Mouse (Mus musculus) heart, adult 8-10 months (tissue): ENCODE measurements at regions not wholly inside any gene's neighbourhood (a gene's known extent, or its start where the extent isn't known, plus 50 kb on each side); places are given as distances from the start of the nearest gene placed in this dataset.
"Not testable (repeated sequence)": the region's sequence is repeated elsewhere in the genome, so short reads cannot be mapped to it uniquely, and the experiment has no call there.

ENCODE experiments used
- DNase-seq: peaks from one replicate; pipeline ENCODE4 v3.0.0; 2022; ENCODE audit warnings: low spot score

DNA sequence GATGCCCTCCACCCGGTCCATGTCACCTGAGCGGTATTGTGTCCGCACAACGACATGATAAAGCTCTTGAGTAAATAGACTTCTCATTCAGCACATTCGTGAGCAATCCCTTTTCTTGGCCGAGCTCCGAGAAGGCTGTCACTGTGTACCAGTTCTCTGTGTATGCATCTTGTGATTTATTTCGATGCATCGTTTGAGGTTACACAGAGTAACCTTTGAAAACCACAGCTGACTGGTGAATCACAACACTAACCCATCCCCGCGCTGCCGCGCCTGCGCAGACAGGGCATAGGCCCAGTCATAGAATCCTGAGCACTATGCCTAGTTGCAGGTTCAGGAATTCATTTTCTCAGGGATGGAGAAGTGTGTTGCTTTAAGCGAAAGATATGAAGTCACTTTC, 201.4 kb downstream of the Med10 start:
- DNase-seq = no peak

DNA sequence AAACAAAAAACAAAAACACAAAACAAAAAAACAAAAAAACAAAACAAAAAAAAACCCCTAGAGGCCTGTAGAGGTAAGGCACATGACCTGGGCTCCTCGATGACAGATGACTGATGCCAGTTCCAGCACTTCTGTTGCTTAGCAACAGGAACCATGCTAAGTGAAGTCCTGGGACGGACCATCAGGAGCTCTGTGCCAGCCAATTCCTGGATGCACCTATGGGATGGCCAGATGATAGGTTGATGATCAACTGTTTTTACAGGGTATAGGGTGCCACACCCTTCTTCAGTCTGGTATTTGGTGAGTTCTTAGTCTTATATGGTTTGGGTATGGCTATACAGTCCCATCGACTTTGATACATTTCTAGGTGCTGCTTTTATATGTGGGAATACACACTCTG, 209.9 kb downstream of the Med10 start:
- no peak for DNase-seq

DNA sequence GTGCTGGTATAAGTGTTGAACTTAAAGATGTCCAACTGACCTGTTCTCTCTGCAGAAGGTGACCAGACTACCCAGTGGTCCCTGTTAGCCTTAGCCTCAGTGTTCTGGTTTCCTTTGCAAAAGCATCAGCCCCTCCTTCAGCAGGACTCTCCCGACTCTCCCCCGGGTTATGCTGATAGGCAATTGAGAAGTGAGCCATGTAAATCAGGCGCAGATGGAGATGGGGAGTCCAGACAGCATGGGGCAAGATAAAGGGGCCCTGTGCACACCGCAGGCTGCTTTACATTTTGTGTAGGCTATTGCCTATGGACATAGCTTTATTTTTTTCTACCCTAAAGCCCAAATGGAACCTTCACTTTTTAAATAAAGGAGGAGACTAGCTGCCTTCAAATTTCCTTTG, 213.0 kb downstream of the Med10 start:
- no peak for DNase-seq

DNA sequence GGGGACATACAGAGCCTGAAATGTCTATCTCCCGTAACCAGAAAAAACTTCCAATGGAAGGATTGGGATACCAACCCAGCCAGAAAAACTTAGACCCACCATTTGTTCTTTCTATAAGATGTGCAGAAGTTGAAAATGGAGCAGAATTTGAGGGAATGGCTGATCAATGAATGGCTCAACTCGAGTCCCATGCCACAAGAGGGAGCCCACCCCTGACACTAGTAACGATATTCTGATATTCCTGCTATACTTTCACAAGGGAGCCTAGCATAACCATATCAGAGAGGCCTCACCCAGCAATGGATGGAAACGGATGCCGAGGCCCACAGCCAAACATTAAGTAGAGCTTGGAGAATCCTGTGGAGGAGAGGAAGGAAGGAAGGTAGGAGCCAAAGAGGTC, 215.3 kb downstream of the Med10 start:
- DNase-seq = no peak

DNA sequence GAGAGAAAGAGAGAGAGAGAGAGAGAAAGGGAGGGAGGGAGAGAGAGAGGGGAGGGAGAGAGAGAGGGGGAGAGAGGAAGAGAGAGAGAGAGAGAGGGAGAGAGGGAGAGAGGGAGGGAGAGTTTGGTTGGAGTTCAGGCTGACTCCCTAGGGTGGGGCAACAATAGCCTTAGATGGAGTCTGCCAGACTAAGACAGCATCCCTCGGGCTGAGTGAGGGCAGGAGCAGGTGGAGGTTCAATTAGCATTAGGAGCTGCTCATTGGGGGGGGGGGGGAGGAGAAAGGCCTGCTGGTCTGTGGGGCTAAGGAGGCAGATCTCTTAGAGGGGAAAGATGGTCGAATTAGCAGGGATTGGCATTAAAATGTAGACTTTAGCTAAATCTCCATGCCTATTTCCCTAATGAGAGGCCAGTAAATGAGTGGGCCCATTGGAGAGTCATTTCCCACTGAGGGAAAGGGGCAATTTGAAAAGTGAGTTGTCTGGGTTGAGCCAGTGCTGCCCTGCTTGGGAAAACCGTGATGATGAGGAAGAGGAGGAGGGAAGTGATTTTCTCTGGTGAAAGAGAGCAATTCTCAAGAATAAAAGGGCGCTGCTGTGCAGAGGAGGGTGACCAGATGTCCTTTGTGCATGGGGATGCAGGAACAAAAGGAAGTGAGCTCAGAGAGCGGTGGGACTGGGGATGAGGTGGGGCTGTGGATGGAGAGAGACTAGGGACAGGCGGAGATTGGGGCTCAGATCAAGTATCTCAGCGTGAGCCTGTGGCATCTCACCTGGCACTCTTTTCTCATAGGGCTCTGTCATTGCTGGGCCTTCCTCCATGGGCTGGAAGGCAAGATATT, 218.0 kb downstream of the Med10 start:
- DNase-seq = no peak

DNA sequence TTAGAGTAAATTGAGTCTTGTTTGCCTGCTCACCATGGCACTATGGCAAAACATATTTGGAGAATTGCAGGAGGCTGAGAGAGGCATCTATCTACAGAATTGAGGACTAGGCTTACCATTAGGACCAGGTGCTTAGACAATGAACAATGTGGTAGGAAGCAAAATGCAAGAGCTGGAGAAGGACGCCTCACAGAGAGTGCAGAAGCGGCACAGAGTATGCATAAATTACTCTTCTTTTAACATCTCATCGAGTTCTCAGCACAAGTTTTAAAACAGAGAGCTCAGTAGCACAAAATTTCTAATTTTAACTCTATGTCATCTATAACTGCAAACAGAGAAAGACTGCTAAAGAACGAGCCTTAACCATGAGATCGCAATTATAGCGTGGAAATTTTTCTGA, 231.1 kb downstream of the Med10 start:
- no peak for DNase-seq

DNA sequence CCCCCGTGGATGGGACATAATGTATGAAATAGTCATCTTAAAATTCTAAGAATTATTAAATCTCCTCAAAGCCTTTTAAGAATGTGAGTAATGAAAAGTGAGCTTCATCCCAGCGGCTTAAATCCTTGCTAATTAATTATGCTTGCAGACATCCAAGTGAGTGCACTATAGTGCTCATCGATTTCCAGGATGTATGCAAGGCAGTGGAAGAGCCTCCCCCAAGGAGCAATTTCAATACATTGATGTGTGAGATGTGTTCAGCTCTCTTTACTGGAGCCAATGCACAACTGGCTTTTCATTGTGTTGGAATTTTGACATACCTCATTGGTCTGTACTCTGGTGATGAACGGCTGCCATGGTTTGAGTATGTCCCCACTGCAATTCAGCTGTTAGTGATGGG, 231.6 kb downstream of the Med10 start:
- no peak for DNase-seq

DNA sequence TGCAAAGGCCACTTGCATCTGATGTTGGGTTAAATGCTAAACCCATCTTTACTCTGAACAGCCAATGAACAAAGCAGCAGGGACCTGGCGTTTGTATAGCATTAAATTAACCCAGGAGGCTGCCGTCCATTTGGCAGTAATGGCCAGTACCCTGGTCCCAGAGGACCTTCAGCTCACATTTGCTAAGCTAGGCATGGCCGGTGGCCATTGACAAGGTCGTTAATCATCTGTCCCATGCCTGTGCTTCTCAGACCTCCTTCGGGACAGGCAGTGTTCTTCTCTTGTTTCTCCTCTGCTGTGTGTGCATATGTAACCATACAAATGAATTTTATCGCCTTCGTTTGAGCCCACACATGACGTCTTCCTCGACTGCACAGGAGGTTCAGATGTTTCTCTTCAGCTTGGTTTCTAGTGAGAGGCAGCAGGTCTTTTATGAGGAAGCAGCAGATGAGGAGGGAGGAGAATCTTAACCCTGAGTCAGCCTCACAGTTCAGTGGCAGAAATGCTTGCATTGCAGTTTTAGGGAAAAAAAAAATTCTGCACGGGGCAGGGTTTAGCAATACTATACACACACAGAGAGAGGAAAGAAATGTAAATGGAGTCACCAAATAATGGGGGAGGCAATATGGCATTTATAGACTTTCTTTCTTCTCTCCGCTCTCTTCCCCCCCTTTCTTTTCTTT, 235.9 kb downstream of the Med10 start:
- DNase-seq = no peak

DNA sequence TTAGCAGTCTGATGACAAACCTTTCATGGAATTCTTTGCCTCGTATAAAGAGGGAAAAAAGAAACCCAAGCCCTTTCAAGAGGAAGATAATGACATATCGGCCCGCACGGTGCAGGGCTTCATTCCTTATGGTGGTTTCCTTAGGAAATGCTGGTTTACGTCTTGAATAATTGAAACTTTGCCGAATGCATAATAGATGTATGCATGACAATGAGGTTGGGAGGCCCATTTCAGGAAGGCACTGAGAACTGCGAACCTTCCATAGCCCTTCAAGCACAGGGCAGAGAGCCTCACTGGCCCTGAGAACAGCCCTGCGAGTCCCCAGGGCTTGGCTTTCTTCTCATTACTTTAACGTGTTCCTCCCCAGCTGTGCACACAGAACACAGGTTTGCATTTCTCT, 255.7 kb downstream of the Med10 start:
- DNase-seq = no peak

DNA sequence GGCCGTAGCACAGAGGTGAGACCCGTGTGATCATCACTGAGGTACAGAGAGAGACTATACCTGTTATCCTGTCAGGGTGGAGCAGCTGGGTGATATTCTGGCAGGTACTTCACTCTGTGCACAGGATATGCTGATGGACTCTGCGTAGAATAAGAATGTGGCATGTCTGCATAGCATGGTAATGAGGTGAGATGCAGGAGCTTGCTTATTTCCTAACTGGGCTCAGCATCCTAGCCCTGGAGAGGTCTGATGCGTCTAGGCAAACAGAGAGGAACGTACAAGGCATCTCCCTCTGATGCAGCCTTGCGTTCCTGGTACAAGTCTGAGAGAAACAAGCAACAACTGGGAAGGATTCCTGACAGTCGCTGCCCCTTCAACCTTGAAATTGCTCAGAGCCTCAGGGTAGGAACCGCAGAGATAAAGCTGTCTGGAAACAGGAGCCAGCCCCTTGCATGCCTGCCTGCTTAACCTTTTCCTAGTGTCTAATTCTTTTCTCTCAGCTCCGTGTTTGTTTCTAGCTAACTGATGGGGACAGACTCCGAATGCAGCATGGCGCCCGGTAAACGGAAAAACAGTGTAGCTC, 259.3 kb downstream of the Med10 start:
- DNase-seq = no peak

DNA sequence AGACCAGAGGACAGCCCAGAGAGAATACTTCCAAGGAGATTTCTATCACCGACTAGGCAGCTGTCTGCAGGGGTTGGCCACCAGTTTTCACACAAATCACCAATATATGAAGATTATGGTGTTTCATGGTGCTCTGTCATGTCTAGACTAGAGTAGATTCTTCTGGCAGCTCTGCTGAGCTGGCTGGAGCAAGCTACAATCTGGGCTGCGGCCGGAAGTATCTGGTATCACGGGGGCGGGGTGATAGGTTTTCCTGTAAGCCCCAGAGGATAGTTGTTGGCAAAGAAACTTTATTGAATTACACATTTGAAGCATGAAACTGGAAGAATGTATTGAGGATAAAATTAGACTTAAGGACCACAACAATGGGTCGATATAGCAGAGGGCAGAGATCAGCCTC, 271.5 kb downstream of the Med10 start:
- no peak for DNase-seq

DNA sequence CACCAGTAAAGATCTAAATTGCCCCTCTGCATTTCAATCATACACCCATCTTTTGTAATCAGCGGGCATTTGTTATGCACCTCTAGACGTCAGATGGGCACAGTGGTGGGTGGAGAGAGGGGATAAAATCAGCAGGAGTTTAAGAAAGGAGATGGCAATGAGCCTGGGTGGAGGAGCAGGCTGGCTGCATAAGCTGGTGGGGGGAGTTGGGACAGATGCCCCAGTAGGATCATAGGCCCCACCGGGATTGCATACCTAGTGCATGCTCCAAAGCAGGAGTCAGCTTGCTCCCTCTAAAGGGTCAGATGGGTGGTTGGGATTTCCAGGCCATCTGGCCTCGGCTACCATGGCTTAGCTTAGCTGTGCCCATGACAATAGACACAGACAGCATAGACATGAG, 273.2 kb downstream of the Med10 start:
- DNase-seq = no peak

DNA sequence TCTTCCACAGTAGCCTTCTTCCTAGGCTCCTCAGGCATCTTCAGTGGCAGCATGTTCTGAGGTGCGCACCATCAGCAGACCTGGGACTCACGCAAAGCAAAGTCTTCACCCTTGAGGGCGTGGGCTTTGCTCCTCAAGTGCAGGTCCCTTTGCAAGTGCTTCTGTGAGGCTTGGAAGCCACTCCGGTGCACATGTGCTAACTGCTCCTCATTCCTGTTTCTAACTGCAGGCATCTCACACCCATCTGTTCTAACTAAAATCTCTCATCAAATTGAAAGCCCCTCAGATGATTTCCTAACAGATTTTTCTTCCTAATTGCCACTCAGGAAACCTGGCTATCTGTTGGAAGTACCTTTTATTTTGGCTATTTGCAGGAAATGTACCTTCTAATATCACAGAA, 278.9 kb downstream of the Med10 start:
- DNase-seq = no peak

DNA sequence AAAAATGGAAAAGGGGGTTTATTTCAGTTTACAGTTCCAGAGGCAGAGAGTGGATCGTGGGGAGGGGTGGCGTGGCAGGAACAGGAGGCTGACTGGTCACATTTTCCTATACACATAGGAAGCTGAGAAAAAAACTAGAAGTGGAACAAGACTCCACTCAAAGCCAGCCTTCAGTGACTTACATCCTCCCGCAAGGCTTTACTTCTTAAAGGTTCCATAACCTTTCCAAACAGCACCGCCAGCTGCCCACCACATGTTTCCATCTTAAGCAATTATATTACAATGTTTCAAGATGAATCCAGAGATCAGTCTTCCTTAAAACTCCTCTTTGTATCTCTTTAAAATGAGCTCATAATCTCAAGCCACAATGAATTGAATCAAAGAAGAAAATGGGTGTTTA, 290.7 kb downstream of the Med10 start:
- DNase-seq = no peak

DNA sequence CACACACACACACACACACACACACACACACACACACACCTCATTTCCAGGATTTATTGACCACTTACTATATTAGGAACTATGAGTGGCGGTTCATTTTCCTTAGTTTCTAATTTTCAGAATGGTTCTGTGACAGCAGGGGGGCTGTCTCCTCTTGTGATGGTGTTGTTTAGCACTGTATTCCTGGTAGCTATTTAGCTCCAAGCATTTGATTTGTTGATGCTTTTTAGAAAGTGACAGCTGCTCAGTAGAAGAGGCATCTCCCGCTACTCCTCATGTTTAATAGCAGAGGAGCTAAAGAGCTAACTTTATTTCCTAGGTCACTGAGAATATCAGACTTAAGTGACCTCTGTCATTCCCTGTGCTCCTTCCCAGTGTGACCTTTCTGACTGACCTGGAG, 291.8 kb downstream of the Med10 start:
- DNase-seq = no peak

DNA sequence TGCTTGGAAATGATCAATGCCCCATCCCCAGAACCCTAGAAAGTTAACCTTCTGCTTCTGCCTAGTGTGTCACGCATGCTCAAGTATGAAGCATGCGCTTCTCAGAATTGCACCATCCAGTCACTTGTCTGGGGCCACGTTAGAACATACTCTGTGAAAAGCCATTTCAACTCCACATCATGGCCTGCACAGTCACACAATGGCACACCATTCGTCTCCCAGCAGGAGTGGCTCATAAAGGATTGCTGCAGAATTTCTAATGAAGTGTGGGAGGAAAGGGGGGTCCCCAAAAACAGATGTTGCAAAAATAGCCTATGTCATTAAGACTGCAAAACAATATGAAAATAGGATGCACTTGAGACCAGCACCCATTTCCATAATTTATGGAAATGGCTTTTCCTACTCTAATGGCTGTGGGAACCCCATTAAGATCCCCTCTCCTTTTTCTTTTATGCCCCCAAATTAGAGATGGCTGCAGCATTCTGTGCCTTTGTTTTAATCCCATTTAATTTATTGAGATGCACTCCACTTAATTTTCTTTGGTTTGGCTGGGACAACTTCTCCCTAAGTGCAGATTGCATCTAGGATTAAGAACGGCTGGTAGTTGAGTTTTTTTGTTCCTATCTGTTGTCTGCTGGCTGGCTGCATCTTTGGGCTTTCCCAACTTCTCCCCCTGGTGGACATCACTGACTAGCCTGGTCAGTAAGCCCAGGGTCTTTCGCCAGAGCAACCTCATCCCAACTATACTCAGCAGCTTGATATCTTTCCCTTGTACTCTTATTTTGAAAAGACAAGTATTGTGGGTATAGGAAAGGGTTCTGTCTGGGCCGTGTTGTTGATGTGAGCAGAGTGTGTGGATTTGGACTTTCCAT, 294.5 kb downstream of the Med10 start:
- DNase-seq = no peak

DNA sequence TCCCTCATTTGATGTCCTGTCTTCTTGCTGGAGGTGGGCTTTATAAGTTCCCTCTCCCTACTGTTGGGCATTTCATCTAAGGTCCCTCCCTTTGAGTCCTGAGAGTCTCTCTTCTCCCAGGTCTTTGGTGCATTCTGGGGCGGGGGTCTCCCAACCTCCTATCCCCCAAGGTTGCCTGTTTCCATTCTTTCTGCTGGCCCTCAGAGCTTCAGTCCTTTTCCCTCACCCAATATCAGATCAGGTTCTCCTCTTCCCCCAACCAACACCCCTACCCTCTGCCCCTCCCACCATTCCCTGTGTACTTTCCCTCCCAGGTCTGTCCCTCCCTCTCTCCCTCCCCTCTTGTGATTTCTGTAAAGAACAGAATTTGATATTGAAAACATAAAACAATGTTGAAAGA, 297.9 kb downstream of the Med10 start:
- not testable (repeated sequence) for DNase-seq

DNA sequence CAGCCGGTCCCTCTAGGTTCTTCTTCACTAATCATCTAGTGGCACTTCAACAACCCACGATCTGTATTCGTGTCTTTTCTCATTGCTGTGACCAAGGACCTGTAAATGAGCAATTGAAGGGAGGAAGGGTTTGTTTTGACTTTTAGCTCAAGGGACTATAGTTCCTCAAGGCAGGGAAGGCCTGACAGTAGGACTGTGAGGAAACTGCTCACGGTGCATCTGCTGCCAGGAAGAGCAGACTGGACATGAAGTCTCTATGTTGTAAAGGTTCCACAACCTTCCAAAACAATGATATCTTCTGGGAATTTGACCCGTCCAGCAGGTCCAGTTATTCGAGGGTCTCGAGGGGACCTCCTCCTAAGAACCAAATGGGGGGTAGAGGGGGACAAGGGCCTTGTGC, 300.8 kb downstream of the Med10 start:
- no peak for DNase-seq

DNA sequence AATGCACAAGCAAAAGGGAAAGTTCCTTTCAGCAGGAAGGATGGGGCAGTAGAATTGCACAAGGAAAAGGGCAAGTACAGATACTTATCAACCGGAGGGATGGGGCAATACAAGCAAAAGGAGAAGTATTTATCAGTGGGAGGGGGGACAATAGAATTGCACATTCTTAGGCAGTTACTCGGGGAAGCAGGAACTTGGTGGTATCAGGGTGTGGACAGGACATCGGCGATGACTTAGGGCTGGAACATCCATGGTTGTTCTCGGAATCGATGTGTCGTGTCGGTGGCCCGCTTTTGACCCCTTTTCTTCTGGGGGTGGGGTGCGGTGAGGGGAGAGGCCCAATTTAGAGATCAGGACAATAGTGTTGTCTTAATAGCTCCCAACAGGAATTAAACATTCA, 301.3 kb downstream of the Med10 start:
- not testable (repeated sequence) for DNase-seq

DNA sequence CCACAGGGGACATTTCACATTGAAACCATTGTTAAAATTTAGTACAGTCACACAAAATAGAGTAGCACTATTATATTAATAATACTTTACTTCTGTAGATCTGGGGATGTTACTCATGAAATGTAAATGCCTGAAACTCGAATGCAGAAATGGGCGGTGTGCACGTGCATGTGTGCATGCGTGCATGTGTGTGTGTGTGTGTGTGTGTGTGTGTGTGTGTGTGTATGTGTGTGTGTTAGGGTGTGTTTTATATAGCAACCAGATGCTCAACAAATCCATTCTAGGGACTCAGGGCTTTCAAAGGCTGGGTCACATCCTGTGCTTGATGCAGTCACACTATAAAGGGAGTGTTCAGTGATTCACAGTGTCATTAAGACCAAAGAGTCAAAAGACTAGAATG, 301.7 kb downstream of the Med10 start:
- DNase-seq = no peak

DNA sequence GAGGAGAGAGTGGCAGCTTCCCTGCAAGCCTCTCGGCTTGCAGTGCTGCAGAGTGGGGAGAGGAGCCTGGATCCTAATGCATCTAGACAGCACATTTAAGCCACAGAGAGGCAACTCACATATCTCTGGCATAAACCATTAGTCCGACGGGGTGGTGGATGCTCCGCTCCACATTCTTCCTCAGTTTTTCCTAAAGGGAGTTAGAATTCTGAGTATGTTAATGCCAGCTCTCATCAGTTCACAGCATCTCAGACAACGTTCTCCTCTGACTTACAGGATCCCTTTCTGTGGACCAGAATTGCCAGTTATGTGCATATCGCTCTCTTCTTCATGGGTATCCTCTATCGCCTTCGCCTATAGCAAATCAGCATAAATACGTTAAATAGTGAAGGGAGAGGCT, 313.4 kb downstream of the Med10 start:
- DNase-seq = no peak

DNA sequence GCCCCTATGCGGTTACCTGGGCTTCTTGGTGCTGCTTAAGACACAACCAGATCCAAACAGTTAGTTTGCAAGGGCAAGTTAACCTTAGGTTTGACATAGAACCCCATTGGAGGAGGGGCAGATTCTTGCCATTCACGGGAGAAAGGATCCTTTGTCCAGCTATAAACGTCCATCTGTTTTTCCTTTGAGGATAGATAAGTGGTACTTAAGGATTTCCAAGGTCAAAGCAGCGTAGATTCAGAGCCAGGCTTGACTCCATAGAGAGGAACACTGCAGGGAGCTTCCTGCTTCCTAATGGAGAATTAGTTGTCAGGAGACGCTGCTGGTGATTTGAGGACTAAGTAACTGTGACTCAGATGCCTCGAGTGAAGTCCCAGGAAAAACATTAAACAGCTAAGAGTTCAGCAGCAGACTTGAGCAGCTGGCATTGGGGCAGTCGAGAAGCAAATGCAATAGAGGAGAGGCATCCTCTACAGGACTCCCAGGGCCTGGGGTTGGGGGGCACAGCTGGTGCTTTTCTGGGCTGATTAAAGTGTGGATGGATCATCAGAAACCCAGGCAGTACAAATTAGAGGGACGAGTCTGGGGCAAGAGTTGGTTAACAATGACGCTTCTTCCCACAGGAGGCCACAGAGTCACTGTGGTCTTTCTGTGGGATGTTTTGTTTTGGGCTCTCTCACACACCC, 322.8 kb downstream of the Med10 start:
- DNase-seq = no peak
